8 mouse cellular contexts compared by ENCODE assay signal in the genomic region with DNA sequence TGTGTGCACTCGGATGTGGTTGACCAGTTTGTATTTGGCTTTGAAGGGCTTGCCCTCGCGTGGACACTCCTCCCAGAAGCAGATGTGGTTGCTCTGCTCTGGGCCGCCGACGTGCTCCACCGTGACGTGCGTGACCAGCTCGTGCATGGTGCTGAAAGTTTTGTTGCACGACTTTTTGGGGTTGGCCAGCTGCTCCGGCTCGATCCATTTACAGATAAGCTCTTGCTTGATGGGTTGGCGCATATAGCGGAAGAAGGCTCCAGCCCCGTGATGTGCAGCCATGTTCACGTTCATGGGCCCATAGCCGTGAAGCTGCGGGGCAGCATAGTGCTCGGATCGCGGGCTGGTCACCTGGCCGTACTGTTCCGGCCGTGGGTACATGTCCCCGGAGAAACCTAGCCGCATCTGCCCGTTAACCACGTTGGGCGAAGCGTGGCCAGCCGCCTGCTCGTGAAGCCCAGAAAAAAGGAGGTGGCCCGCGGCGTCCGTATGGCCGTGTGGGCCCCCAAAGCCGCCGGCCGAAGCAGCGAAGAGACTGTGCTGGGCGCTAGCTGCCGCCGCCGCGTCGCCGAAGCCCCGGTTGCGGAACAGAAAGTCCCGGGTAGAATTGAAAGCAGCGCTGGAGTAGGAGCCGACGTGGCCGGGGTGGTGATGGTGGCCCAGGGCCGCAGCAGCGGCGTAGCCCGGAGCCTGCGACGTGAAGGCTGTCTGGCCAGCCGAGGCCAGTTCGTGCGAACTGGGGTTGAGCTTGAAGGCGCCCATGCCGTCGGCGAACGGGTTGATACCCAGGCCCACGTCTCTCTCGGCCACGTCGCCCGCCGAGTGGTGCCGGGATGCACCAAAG. TPM values are rescaled to one million over a fixed set of nuclear protein-coding genes. Genes with fewer than 3 reads are reported as not detected.
DNase-seq lines count a peak whose midpoint lies in the region; ATAC-seq and TF ChIP-seq lines count a peak whose summit lies in the region.

No protein-coding gene starts in this region.

- H3K9me3 ChIP-seq in hindbrain, embryonic 14.5 days (ENCODE audit: control insufficient read depth, low read length): no peaks in the 10 kb centered on the region
- no peaks in the 10 kb centered on the region for H3K9me3 ChIP-seq in midbrain, embryonic 14.5 days (ENCODE audit: control insufficient read depth, low read length)

- no peaks in the 10 kb centered on the region; the same call in 1 of the 2 replicates for H3K4me1 ChIP-seq in liver, adult 2 months (ENCODE audit: control insufficient read depth, insufficient read depth, low read length)
- no peaks in the 10 kb centered on the region for H3K4me1 ChIP-seq in hindbrain, embryonic 14.5 days (replicated peaks; ENCODE audit: control insufficient read depth, insufficient read depth, low read length)
- no peaks in the 10 kb centered on the region for H3K4me1 ChIP-seq in midbrain, embryonic 14.5 days (ENCODE audit: control insufficient read depth, insufficient read depth, low read length)

- H3K9ac ChIP-seq in liver, adult 2 months (ENCODE audit: low read depth, low read length): no peak overlapping the region
- H3K9ac ChIP-seq in hindbrain, embryonic 14.5 days: peak overlapping the region; percentile 97
- peak overlapping the region; percentile 81 for H3K9ac ChIP-seq in midbrain, embryonic 14.5 days (replicated peaks; ENCODE audit: low read length)

- no peaks in the 10 kb centered on the region for H3K36me3 ChIP-seq in liver, adult 2 months (ENCODE audit: control insufficient read depth, insufficient read depth, low read length)
- peaks cover 8% of the 10 kb centered on the region; the same call in 1 of the 2 replicates for H3K36me3 ChIP-seq in hindbrain, embryonic 14.5 days (replicated peaks; ENCODE audit: control insufficient read depth, insufficient read depth)
- H3K36me3 ChIP-seq in midbrain, embryonic 14.5 days (ENCODE audit: control insufficient read depth, insufficient read depth, low read length): no peaks in the 10 kb centered on the region

- H3K79me2 ChIP-seq in liver, adult 2 months (ENCODE audit: control insufficient read depth, insufficient read depth, low read length): no peaks in the 10 kb centered on the region

- H3K27ac ChIP-seq in liver, adult 2 months (replicated peaks; ENCODE audit: insufficient read depth, low read depth, low read length): no peak overlapping the region
- H3K27ac ChIP-seq in hindbrain, embryonic 14.5 days: peak overlapping the region; percentile 96
- H3K27ac ChIP-seq in midbrain, embryonic 14.5 days (replicated peaks; ENCODE audit: low read depth, low read length): peak overlapping the region; percentile 90

- peak; percentile 10; the same call in 1 of the 2 replicates for ATAC-seq in hindbrain, embryonic 14.5 days (ENCODE audit: low FRiP score)
- ATAC-seq in midbrain, embryonic 14.5 days (ENCODE audit: low FRiP score, low TSS enrichment): peak; percentile 34; the same call in 1 of the 2 replicates

- WGBS in liver, adult 2 months: 2% methylated on average over 77 of the region's 77 CpGs
- WGBS in hindbrain, embryonic 14.5 days: under 1% methylated on average over 76 of the region's 77 CpGs
- under 1% methylated on average over 77 of the region's 77 CpGs for WGBS in midbrain, embryonic 14.5 days

- H3K4me2 ChIP-seq in hindbrain, embryonic 14.5 days (replicated peaks): peak overlapping the region; percentile 52
- peak overlapping the region; percentile 49 for H3K4me2 ChIP-seq in midbrain, embryonic 14.5 days (ENCODE audit: low read length)

- TF ChIP-seq POLR2A in liver, adult 2 months (IDR thresholded peaks at IDR 0.05; ENCODE audit: extremely low read depth, insufficient read depth, low read length): no peak

- H3K4me3 ChIP-seq in liver, adult 2 months (ENCODE audit: insufficient read depth, low read depth, low read length): peak overlapping the region; percentile 29; the same call in 1 of the 2 replicates
- H3K4me3 ChIP-seq in hindbrain, embryonic 14.5 days (replicated peaks; ENCODE audit: low read length): peak overlapping the region; percentile 51
- H3K4me3 ChIP-seq in midbrain, embryonic 14.5 days (replicated peaks; ENCODE audit: low read depth, low read length): peak overlapping the region; percentile 54

- no peak for DNase-seq in liver, adult 2 months (ENCODE audit: extremely low read depth, low read depth, low spot score)
- no peak for DNase-seq in liver
- peak; percentile 62 to 71 for DNase-seq in cerebellum, postnatal 36 days
- peak; percentile 42 for DNase-seq in hindbrain, embryonic 14.5 days (ENCODE audit: low spot score)
- peak; percentile 63 for DNase-seq in midbrain, embryonic 14.5 days
- DNase-seq in urinary bladder, postnatal 25 days (ENCODE audit: low spot score): no peak
- no peak for DNase-seq in layer of hippocampus, postnatal 36 days
- no peak for DNase-seq in adrenal gland, adult 2 months

- peaks cover 41% of the 10 kb centered on the region for H3K27me3 ChIP-seq in liver, adult 2 months (ENCODE audit: control insufficient read depth, insufficient read depth, low read length)
- peaks cover 48% of the 10 kb centered on the region for H3K27me3 ChIP-seq in hindbrain, embryonic 14.5 days (ENCODE audit: control insufficient read depth, insufficient read depth, low read length)
- peaks cover 49% of the 10 kb centered on the region for H3K27me3 ChIP-seq in midbrain, embryonic 14.5 days (ENCODE audit: control insufficient read depth, insufficient read depth, low read length)

- TF ChIP-seq CTCF in liver, adult 2 months (IDR thresholded peaks at IDR 0.05; ENCODE audit: low read depth, low read length): no peak

RNA-seq across cellular contexts. Expression of a gene that starts 1.3 kb away (rescaled TPM):
- under 0.01 TPM in 1 of 2 replicates, not detected in the other for total RNA-seq in liver, adult 2 months (2014; rRNA removed)
- not detected in 2 replicates for polyA plus RNA-seq in liver, adult 2 months (2012; rRNA removed)
- polyA plus RNA-seq in hindbrain, embryonic 14.5 days (2014; fragmentation: Nextera tagmentation; extraction: Ambion mirVana): 21.4 and 25.1 TPM in 2 replicates
- polyA plus RNA-seq in midbrain, embryonic 14.5 days (2014; fragmentation: Nextera tagmentation; extraction: Ambion mirVana): 17.8 and 18.5 TPM in 2 replicates
- total RNA-seq in layer of hippocampus, postnatal 36 days (2021): 10 to 100 TPM in 1 of 2 experiments, 1 to 10 TPM in 1; 9.2 to 13.7 TPM
- total RNA-seq in adrenal gland, adult 2 months (2021): not detected
- polyA plus RNA-seq in adrenal gland, adult 2 months (2012; rRNA removed): 0.08 TPM in 1 of 2 replicates, not detected in the other

RNA-seq across cellular contexts. Expression of a gene that starts 2.1 kb away (rescaled TPM):
- total RNA-seq in liver, adult 2 months (2014; rRNA removed): not detected in 2 replicates
- polyA plus RNA-seq in liver, adult 2 months (2012; rRNA removed): not detected in 2 replicates
- 47.8 and 54.9 TPM in 2 replicates for polyA plus RNA-seq in hindbrain, embryonic 14.5 days (2014; fragmentation: Nextera tagmentation; extraction: Ambion mirVana)
- polyA plus RNA-seq in midbrain, embryonic 14.5 days (2014; fragmentation: Nextera tagmentation; extraction: Ambion mirVana): 32.4 and 49.1 TPM in 2 replicates
- total RNA-seq in layer of hippocampus, postnatal 36 days (2021): 1 to 10 TPM; 2.8 to 4.4 TPM
- not detected for total RNA-seq in adrenal gland, adult 2 months (2021)
- not detected in 2 replicates for polyA plus RNA-seq in adrenal gland, adult 2 months (2012; rRNA removed)

Comparison
In these comparisons a context has a peak if more than half of its experiments do, and no peak if none do; other contexts are left out.
1. DNase-seq: peak in cerebellum, postnatal 36 days (2 of 2), hindbrain, embryonic 14.5 days (single experiment) and midbrain, embryonic 14.5 days (single experiment); none in liver, adult 2 months (single experiment), liver (single experiment), urinary bladder, postnatal 25 days (single experiment), layer of hippocampus, postnatal 36 days (0 of 2) and adrenal gland, adult 2 months (single experiment).
2. RNA of a gene that starts 1.3 kb away (polyA plus RNA-seq): 21.4 to 25.1 TPM in hindbrain, embryonic 14.5 days and 17.8 to 18.5 TPM in midbrain, embryonic 14.5 days; not detected in liver, adult 2 months and 0.08 TPM in adrenal gland, adult 2 months; every median in the first group is over 10 times any median in the second.
3. RNA of a gene that starts 2.1 kb away (polyA plus RNA-seq): 32.4 to 49.1 TPM in midbrain, embryonic 14.5 days and 47.8 to 54.9 TPM in hindbrain, embryonic 14.5 days; not detected in liver, adult 2 months and not detected in adrenal gland, adult 2 months; every median in the first group is over 10 times any median in the second.
4. Peak in every context shown above with its lines, with median percentiles within 50 percentile points of each other: H3K4me3 ChIP-seq.